Mouse (Mus musculus): Measurements from ENCODE around the gene Iqgap3.

- TF ChIP-seq CTCF (IDR thresholded peaks at IDR 0.05) (no peak), EP300 (IDR thresholded peaks at IDR 0.05; ENCODE audit: insufficient read depth, low read depth, low read length) (no peak), POLR2A (IDR thresholded peaks at IDR 0.05; ENCODE audit: insufficient read depth, low read depth, low read length) (no peak)
These were observed 77.2 kb downstream of the Iqgap3 start for GRCm38 (mm10) chr3:88158991-88159390.

All from heart, adult 2 months (tissue).